Mouse (Mus musculus): ENCODE measurements around the gene Cngb1. TPM values are rescaled to one million over a fixed set of nuclear protein-coding genes. Genes with fewer than 3 reads are reported as not detected.

Cngb1 gene
- polyA plus RNA-seq, 1 experiment from 2014 or later = 0.32 TPM

GRCm38 (mm10) chr8:95346643-95347545 is 40.5 kb upstream of the Cngb1 start:
- no peak overlapping the region for H3K27ac ChIP-seq (replicated peaks; ENCODE audit: low read depth, low read length)
- H3K4me3 ChIP-seq (ENCODE audit: low read depth, low read length) = no peak overlapping the region
- whole genome bisulfite sequencing = 33% methylated on average over 8 of the region's 8 CpGs
- no peak overlapping the region for H3K9ac ChIP-seq (replicated peaks; ENCODE audit: low read length)
- peaks cover 4% of the 10 kb centered on the region; the same call in 1 of the 2 replicates for H3K27me3 ChIP-seq (ENCODE audit: control insufficient read depth, insufficient read depth, low read length)
- H3K4me1 ChIP-seq (ENCODE audit: control insufficient read depth, insufficient read depth, low read length) = no peaks in the 10 kb centered on the region
- H3K9me3 ChIP-seq (replicated peaks; ENCODE audit: control insufficient read depth, low read length) = no peaks in the 10 kb centered on the region
- H3K4me2 ChIP-seq (ENCODE audit: low read depth, low read length) = no peak overlapping the region
- H3K36me3 ChIP-seq (replicated peaks; ENCODE audit: control insufficient read depth, insufficient read depth, low read depth, low read length) = no peaks in the 10 kb centered on the region
- ATAC-seq (replicated peaks; ENCODE audit: insufficient number of reproducible peaks, low FRiP score, low TSS enrichment, low read depth) = peak; percentile 64; the same call in 1 of the 2 replicates
- DNase-seq (ENCODE audit: low spot score) = peak; percentile 84

- Histone ChIP-seq H3K4me3 (ENCODE audit: low read depth, low read length) (no peak overlapping the region), H3K4me2 (ENCODE audit: low read depth, low read length) (no peak overlapping the region), H3K9me3 (replicated peaks; ENCODE audit: control insufficient read depth, low read length) (no peaks in the 10 kb centered on the region), H3K9ac (replicated peaks; ENCODE audit: low read length) (no peak overlapping the region), H3K27ac (replicated peaks; ENCODE audit: low read depth, low read length) (no peak overlapping the region), H3K4me1 (ENCODE audit: control insufficient read depth, insufficient read depth, low read length) (no peaks in the 10 kb centered on the region), H3K36me3 (replicated peaks; ENCODE audit: control insufficient read depth, insufficient read depth, low read depth, low read length) (no peaks in the 10 kb centered on the region), H3K27me3 (ENCODE audit: control insufficient read depth, insufficient read depth, low read length) (no peaks in the 10 kb centered on the region)
- WGBS = 68% methylated on average over 6 of the region's 6 CpGs
- no peak for ATAC-seq (replicated peaks; ENCODE audit: insufficient number of reproducible peaks, low FRiP score, low TSS enrichment, low read depth)
- DNase-seq (ENCODE audit: low spot score) = no peak
These were observed 38.3 kb upstream of the Cngb1 start for GRCm38 (mm10) chr8:95344668-95345067.

GRCm38 (mm10) chr8:95341721-95342120 is 35.3 kb upstream of the Cngb1 start:
- Histone ChIP-seq H3K27ac (replicated peaks; ENCODE audit: low read depth, low read length) (no peak overlapping the region), H3K9me3 (replicated peaks; ENCODE audit: control insufficient read depth, low read length) (no peaks in the 10 kb centered on the region), H3K4me2 (ENCODE audit: low read depth, low read length) (no peak overlapping the region), H3K4me3 (ENCODE audit: low read depth, low read length) (no peak overlapping the region), H3K27me3 (ENCODE audit: control insufficient read depth, insufficient read depth, low read length) (no peaks in the 10 kb centered on the region), H3K36me3 (replicated peaks; ENCODE audit: control insufficient read depth, insufficient read depth, low read depth, low read length) (no peaks in the 10 kb centered on the region), H3K9ac (replicated peaks; ENCODE audit: low read length) (no peak overlapping the region), H3K4me1 (ENCODE audit: control insufficient read depth, insufficient read depth, low read length) (no peaks in the 10 kb centered on the region)
- DNase-seq (ENCODE audit: low spot score) (no peak), ATAC-seq (replicated peaks; ENCODE audit: insufficient number of reproducible peaks, low FRiP score, low TSS enrichment, low read depth) (no peak)
- 67% methylated on average over 5 of the region's 5 CpGs for WGBS

GRCm38 (mm10) chr8:95336363-95336762 is 30.0 kb upstream of the Cngb1 start:
- Histone ChIP-seq H3K9me3 (replicated peaks; ENCODE audit: control insufficient read depth, low read length) (no peaks in the 10 kb centered on the region), H3K27ac (replicated peaks; ENCODE audit: low read depth, low read length) (no peak overlapping the region), H3K4me3 (ENCODE audit: low read depth, low read length) (no peak overlapping the region), H3K4me2 (ENCODE audit: low read depth, low read length) (no peak overlapping the region), H3K36me3 (replicated peaks; ENCODE audit: control insufficient read depth, insufficient read depth, low read depth, low read length) (no peaks in the 10 kb centered on the region), H3K27me3 (ENCODE audit: control insufficient read depth, insufficient read depth, low read length) (no peaks in the 10 kb centered on the region), H3K9ac (replicated peaks; ENCODE audit: low read length) (no peak overlapping the region), H3K4me1 (ENCODE audit: control insufficient read depth, insufficient read depth, low read length) (no peaks in the 10 kb centered on the region)
- ATAC-seq (replicated peaks; ENCODE audit: insufficient number of reproducible peaks, low FRiP score, low TSS enrichment, low read depth) (no peak), DNase-seq (ENCODE audit: low spot score) (no peak)

- Histone ChIP-seq H3K4me3 (ENCODE audit: low read depth, low read length) (no peak overlapping the region), H3K9ac (replicated peaks; ENCODE audit: low read length) (no peak overlapping the region), H3K4me2 (ENCODE audit: low read depth, low read length) (no peak overlapping the region), H3K4me1 (ENCODE audit: control insufficient read depth, insufficient read depth, low read length) (no peaks in the 10 kb centered on the region), H3K27ac (replicated peaks; ENCODE audit: low read depth, low read length) (no peak overlapping the region), H3K36me3 (replicated peaks; ENCODE audit: control insufficient read depth, insufficient read depth, low read depth, low read length) (no peaks in the 10 kb centered on the region), H3K9me3 (replicated peaks; ENCODE audit: control insufficient read depth, low read length) (no peaks in the 10 kb centered on the region), H3K27me3 (ENCODE audit: control insufficient read depth, insufficient read depth, low read length) (no peaks in the 10 kb centered on the region)
- WGBS = 86% methylated on average over 1 of the region's 1 CpGs
- ATAC-seq (replicated peaks; ENCODE audit: insufficient number of reproducible peaks, low FRiP score, low TSS enrichment, low read depth) = no peak
- DNase-seq (ENCODE audit: low spot score) = no peak
These were observed 29.3 kb upstream of the Cngb1 start for GRCm38 (mm10) chr8:95335706-95336105.

- Histone ChIP-seq H3K9me3 (replicated peaks; ENCODE audit: control insufficient read depth, low read length) (no peaks in the 10 kb centered on the region), H3K4me2 (ENCODE audit: low read depth, low read length) (peak overlapping the region; percentile 42), H3K27ac (replicated peaks; ENCODE audit: low read depth, low read length) (peak overlapping the region; percentile 93), H3K36me3 (replicated peaks; ENCODE audit: control insufficient read depth, insufficient read depth, low read depth, low read length) (peaks cover 15% of the 10 kb centered on the region), H3K27me3 (ENCODE audit: control insufficient read depth, insufficient read depth, low read length) (no peaks in the 10 kb centered on the region), H3K4me3 (ENCODE audit: low read depth, low read length) (peak overlapping the region; percentile 90), H3K9ac (replicated peaks; ENCODE audit: low read length) (peak overlapping the region; percentile 91), H3K4me1 (ENCODE audit: control insufficient read depth, insufficient read depth, low read length) (no peaks in the 10 kb centered on the region)
- peak; percentile 45; the same call in 1 of the 2 replicates for ATAC-seq (replicated peaks; ENCODE audit: insufficient number of reproducible peaks, low FRiP score, low TSS enrichment, low read depth)
- WGBS = 27% methylated on average over 21 of the region's 21 CpGs
- no peak for DNase-seq (ENCODE audit: low spot score)
These were observed 26.2 kb upstream of the Cngb1 start for GRCm38 (mm10) chr8:95332437-95333199.

- peak within 1 kb of the TSS; percentile 42 for H3K4me2 ChIP-seq (ENCODE audit: low read depth, low read length)
- peak within 1 kb of the TSS; percentile 93 for H3K27ac ChIP-seq (replicated peaks; ENCODE audit: low read depth, low read length)
- no peaks in the 10 kb centered on the region for H3K9me3 ChIP-seq (replicated peaks; ENCODE audit: control insufficient read depth, low read length)
- peaks cover 19% of the 10 kb centered on the region for H3K36me3 ChIP-seq (replicated peaks; ENCODE audit: control insufficient read depth, insufficient read depth, low read depth, low read length)
- no peaks in the 10 kb centered on the region for H3K4me1 ChIP-seq (ENCODE audit: control insufficient read depth, insufficient read depth, low read length)
- ATAC-seq (replicated peaks; ENCODE audit: insufficient number of reproducible peaks, low FRiP score, low TSS enrichment, low read depth) = peak; percentile 91
- peak; percentile 97 for DNase-seq (ENCODE audit: low spot score)
- peak within 1 kb of the TSS; percentile 91 for H3K9ac ChIP-seq (replicated peaks; ENCODE audit: low read length)
- peak within 1 kb of the TSS; percentile 90 for H3K4me3 ChIP-seq (ENCODE audit: low read depth, low read length)
- under 1% methylated on average over 47 of the region's 80 CpGs for WGBS
- no peaks in the 10 kb centered on the region for H3K27me3 ChIP-seq (ENCODE audit: control insufficient read depth, insufficient read depth, low read length)
These were observed 25.5 kb upstream of the Cngb1 start, which contains the start of the genes Zfp319 and Usb1 for GRCm38 (mm10) chr8:95331720-95332436. Zfp319 (minus strand) TSS chr8:95331950. Usb1 (plus strand) TSS chr8:95332284.

Measured in embryonic facial prominence, embryonic 11.5 days (tissue).